Mouse (Mus musculus): Measurements from ENCODE around the gene Gpa33.

GRCm38 (mm10) chr1:166165159-166165558 is 35.1 kb downstream of the Gpa33 start:
- TF ChIP-seq CTCF (IDR thresholded peaks at IDR 0.05; ENCODE audit: borderline replicate concordance, insufficient read depth, low read depth, low read length): no peak
- no peak for TF ChIP-seq POLR2A (IDR thresholded peaks at IDR 0.05; ENCODE audit: borderline replicate concordance, insufficient read depth, low read length)

Data from cerebellum, adult 2 months (tissue).